Mouse (Mus musculus) left cerebral cortex, postnatal 36 days (tissue): ENCODE measurements around the gene Fbxl17. TPM values are rescaled to one million over a fixed set of nuclear protein-coding genes. Genes with fewer than 3 reads are reported as not detected.
A peak's percentile ranks its signal among the peaks of the same experiment; 100 is the strongest.

Experiments
- DNase-seq, 2 experiments: peaks; one replicate each; pipeline ENCODE4 v3.0.0; 2021 to 2022; ENCODE audit warnings: low spot score in 2 of 2, mixed read lengths in 1 of 2
- intact Hi-C: fragments of 180-260 bp; cut with DNase I; formaldehyde crosslinking; loops from one replicate; pipeline ENCODE4 v1.15.1; 2025
- total RNA-seq, 2 experiments: library from RNA; stranded (reverse); gene quantifications; 2 replicates each; pipeline ENCODE4 v1.2.3; 2021

Gene Fbxl17
- total RNA-seq, 2 experiments from 2014 or later = 61.9 to 65.9 TPM

GRCm38 (mm10) chr17:63465239-63465638, 34.6 kb downstream of the Fbxl17 start:
- no peak for DNase-seq
- intact Hi-C loops = loop anchor here (5.0 kb wide), 1 partner anchor 33 kb away; no protein-coding TSS in a partner anchor

- DNase-seq = no peak
- intact Hi-C loops = no loop called here
Measured at GRCm38 (mm10) chr17:63462512-63462911, 37.3 kb downstream of the Fbxl17 start.

GRCm38 (mm10) chr17:63459712-63460495, 39.9 kb downstream of the Fbxl17 start:
- no peak for DNase-seq
- intact Hi-C loops = no loop called here

DNA sequence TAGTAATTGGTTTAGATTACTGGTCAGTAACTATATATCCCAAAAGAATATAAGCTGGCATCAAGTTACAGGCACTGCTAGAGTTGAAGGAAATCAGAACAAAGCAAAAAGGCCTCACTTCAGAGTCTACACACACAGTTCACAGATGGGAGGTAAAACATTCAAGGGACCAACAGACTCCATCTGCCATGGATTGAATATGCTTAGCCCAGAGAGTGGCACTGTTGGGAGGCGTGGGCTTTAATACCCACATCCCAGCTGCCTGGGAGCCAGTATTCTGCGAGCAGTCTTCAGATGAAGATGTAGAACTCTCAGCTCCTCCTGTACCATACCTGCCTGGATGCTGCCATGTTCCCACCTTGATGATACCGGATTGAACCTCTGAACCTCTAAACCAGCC, 41.8 kb downstream of the Fbxl17 start:
- intact Hi-C loops = no loop called here
- no peak for DNase-seq

- DNase-seq = no peak
- intact Hi-C loops = no loop called here
Measured at GRCm38 (mm10) chr17:63451311-63452006, 48.4 kb downstream of the Fbxl17 start.

DNA sequence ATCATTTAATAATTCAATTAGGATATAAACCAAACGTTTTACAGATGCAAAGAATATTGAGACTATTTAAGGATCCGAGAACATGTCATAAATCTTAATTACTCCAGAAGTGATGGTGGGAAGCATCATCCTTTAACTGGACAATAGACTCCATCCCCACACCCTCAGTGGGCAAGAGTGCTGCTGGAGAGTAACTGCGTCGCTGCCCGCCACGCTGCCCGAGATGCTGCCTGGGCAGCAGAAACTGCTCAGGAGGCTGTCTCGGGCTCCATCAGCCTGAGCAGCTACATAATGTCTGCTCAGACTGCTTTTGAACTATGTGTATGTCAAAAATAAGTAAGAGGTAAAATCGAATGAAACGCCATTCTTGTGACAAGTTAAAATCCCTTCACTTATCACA, 52.1 kb downstream of the Fbxl17 start:
- no peak for DNase-seq
- intact Hi-C loops = no loop called here

- intact Hi-C loops = no loop called here
- no peak for DNase-seq
Measured at GRCm38 (mm10) chr17:63446971-63447679, 52.7 kb downstream of the Fbxl17 start.

DNA sequence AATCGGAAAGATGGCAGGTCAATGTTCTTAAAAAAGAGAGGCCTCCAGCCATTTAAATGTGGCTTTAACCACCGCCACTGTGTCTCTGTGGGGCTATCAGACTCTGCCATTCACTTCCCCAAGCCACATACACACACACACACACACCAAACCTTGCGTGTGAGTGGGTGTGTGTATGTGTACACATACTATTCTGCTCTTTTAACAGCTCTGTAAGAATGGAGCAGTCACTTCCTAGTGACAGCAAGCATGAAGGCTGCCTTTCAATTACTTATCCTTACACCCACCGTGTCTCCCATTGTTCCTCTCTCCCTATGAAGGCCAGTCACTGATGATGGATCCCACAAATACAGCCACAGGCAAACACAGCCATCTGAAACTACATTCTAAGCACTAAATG, 54.6 kb downstream of the Fbxl17 start:
- intact Hi-C loops = no loop called here
- no peak for DNase-seq

DNA sequence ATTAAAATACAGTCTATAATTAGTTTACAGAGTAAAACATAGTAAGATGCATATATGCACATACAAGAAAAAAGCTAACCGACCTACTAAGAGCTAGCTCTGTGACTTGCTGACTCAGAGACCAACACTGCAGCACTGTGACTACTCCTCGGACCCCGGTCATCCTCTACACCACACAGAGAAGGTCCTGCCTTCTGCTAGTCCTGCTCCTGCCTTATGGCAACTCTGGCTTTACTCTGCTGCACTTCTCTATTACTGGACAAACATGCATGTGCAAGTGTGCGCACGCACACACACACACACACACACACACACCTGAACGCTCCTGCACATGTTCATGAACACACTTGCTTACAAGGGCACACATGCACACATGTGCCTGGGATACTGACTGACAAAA, 62.4 kb downstream of the Fbxl17 start:
- intact Hi-C loops = no loop called here

DNA sequence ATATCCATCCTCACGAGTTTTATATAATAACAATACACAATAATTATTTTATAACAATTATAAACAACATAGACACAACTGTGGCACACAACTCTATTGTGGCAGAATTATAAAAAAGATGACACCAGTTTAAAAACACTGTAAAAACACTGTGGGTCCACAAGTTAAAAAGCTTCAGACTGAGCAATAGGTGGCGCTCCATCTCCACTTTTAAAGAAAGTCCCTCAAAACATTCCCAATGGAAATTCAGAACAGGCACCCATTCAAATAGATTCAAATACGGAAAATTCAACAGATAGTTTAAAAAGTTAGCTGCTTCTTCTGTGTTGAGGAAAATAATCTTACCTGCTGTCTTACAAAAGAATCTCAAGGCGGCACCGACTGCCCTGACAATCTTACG, 65.7 kb downstream of the Fbxl17 start:
- intact Hi-C loops = loop anchor here (5.0 kb wide), 1 partner anchor 33 kb away; no protein-coding TSS in a partner anchor
- DNase-seq = no peak

More for the DNA sequence above, 62.4 kb downstream of the Fbxl17 start:
- no peak for DNase-seq

DNA sequence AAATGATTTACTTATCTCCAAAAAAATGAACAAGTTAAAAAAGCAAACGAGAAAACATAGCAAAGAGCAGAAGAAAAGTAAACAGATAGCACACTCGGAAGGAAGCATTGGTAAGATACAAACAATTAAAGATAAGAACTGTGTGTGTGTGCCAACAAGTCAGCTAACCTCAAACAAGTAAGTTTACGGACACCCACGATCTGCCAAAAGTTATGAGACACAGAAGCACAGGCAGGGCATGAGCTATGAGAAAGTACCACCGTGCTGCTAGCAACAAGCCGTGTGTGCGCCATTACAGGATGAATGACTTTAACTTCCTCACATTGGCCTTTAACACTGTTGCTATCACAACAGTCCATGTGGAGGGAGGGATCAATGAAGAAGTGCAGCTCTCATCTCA, 68.2 kb downstream of the Fbxl17 start:
- DNase-seq = no peak
- intact Hi-C loops = loop anchor here (5.0 kb wide), 1 partner anchor 36 kb away; no protein-coding TSS in a partner anchor

GRCm38 (mm10) chr17:63430395-63431075, 69.3 kb downstream of the Fbxl17 start:
- no peak for DNase-seq
- intact Hi-C loops = loop anchor here (5.0 kb wide), 1 partner anchor 37 kb away; no protein-coding TSS in a partner anchor

DNA sequence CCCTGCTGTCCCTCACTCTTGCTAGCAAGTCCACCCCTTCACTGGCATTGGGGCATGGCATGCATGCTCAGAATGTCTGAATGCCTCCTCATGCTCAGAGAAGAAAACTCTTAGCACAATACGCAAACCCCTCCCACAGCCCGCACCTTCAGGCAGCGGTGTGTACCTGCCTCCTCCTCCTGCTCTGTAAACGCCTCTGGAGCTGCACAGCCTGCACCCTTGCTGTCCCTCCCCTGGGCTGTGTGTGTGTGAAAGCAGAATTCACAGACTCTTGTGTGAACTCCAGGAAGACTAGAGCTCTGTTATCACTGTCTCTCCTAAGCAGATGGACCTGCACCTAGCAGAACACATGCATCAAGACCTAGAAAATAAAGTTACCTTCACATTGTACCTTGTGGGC, 76.0 kb downstream of the Fbxl17 start:
- intact Hi-C loops = no loop called here
- no peak for DNase-seq

- intact Hi-C loops = no loop called here
- DNase-seq = no peak
Measured at GRCm38 (mm10) chr17:63422685-63423084, 77.1 kb downstream of the Fbxl17 start.

GRCm38 (mm10) chr17:63421864-63422263, 78.0 kb downstream of the Fbxl17 start:
- intact Hi-C loops = no loop called here
- DNase-seq = no peak

DNA sequence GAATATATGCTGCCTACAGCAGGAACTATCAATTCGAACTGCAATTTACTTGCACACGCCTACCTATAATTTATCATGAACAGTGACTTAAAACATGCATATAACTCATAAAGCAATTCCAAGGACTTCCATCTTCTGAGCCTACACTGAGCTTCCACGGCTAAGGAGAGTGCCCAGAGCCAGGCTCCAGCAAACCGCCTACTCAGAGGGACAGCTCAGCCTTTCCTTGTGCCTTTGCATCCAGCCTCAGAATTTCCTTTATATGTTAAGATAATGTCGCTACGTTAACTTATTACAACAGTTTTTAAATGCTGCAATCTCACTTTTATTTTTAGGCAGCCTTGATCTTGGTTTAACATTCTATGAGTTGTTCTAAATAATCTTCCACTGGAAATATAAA, 80.3 kb downstream of the Fbxl17 start:
- intact Hi-C loops = no loop called here
- peak in 1 of 2 experiments; percentile 35 for DNase-seq

- intact Hi-C loops = loop anchor here (5.0 kb wide), 1 partner anchor 92 kb away; no protein-coding TSS in a partner anchor
- no peak for DNase-seq
Measured at GRCm38 (mm10) chr17:63413973-63414580, 85.7 kb downstream of the Fbxl17 start.

- intact Hi-C loops = loop anchor here (5.0 kb wide), 1 partner anchor 89 kb away; no protein-coding TSS in a partner anchor
- no peak for DNase-seq
Measured at GRCm38 (mm10) chr17:63411564-63411963, 88.3 kb downstream of the Fbxl17 start.

GRCm38 (mm10) chr17:63410101-63410500, 89.7 kb downstream of the Fbxl17 start:
- intact Hi-C loops = loop anchor here (5.0 kb wide), 1 partner anchor 88 kb away; no protein-coding TSS in a partner anchor
- no peak for DNase-seq
